Mouse (Mus musculus): ENCODE results near the gene Wdr27. TPM values are rescaled to one million over a fixed set of nuclear protein-coding genes. Genes with fewer than 3 reads are reported as not detected.
"Not testable (repeated sequence)": the region's sequence is repeated elsewhere in the genome, so short reads cannot be mapped to it uniquely, and the experiment has no call there.

Gene Wdr27
- 6.4 and 6.7 TPM in 2 replicates for polyA plus RNA-seq (2015; fragmentation: Nextera tagmentation; extraction: Ambion mirVana)

- peaks cover 13% of the 10 kb centered on the region for H3K4me1 ChIP-seq (ENCODE audit: insufficient read depth, low read length)
- peak within 1 kb of the TSS; percentile 85 for H3K27ac ChIP-seq (ENCODE audit: low read length)
- no peaks in the 10 kb centered on the region for H3K9me3 ChIP-seq (ENCODE audit: low read length)
- peaks cover 11% of the 10 kb centered on the region; the same call in 1 of the 2 replicates for H3K36me3 ChIP-seq (ENCODE audit: insufficient read depth, low read length)
- peak within 1 kb of the TSS; percentile 87 for H3K4me2 ChIP-seq (replicated peaks; ENCODE audit: low read depth, low read length)
- peak; percentile 99 for ATAC-seq (ENCODE audit: low FRiP score, low TSS enrichment)
- H3K4me3 ChIP-seq (ENCODE audit: low read length): peak within 1 kb of the TSS; percentile 87
- under 1% methylated on average over 54 of the region's 54 CpGs for WGBS
- peak within 1 kb of the TSS; percentile 85 for H3K9ac ChIP-seq (replicated peaks; ENCODE audit: low read length)
- H3K27me3 ChIP-seq (ENCODE audit: insufficient read depth, low read length): no peaks in the 10 kb centered on the region
These were observed at the start of gene Wdr27, which contains the start of gene 1600012H06Rik for GRCm38 (mm10) chr17:14943009-14943728. Wdr27 (minus strand) TSS chr17:14943158. 1600012H06Rik (plus strand) TSS chr17:14943184.

- peak; percentile 80 for ATAC-seq (ENCODE audit: low FRiP score, low TSS enrichment)
- H3K27ac ChIP-seq (ENCODE audit: low read length); H3K4me3 ChIP-seq (ENCODE audit: low read length); H3K27me3 ChIP-seq (ENCODE audit: insufficient read depth, low read length); H3K4me2 ChIP-seq (replicated peaks; ENCODE audit: low read depth, low read length); H3K9me3 ChIP-seq (ENCODE audit: low read length); H3K4me1 ChIP-seq (ENCODE audit: insufficient read depth, low read length); H3K36me3 ChIP-seq (ENCODE audit: insufficient read depth, low read length); H3K9ac ChIP-seq (replicated peaks; ENCODE audit: low read length): not testable (repeated sequence)
- no CpG with 5 or more reads among the region's 98 CpGs for WGBS
These were observed 49.7 kb upstream of the Wdr27 start for GRCm38 (mm10) chr17:14992522-14993138.

GRCm38 (mm10) chr17:14990116-14990702 lies 47.3 kb upstream of the Wdr27 start:
- H3K36me3 ChIP-seq (ENCODE audit: insufficient read depth, low read length); H3K27ac ChIP-seq (ENCODE audit: low read length); H3K27me3 ChIP-seq (ENCODE audit: insufficient read depth, low read length); H3K9me3 ChIP-seq (ENCODE audit: low read length); H3K4me1 ChIP-seq (ENCODE audit: insufficient read depth, low read length); H3K4me3 ChIP-seq (ENCODE audit: low read length); H3K9ac ChIP-seq (replicated peaks; ENCODE audit: low read length); H3K4me2 ChIP-seq (replicated peaks; ENCODE audit: low read depth, low read length); ATAC-seq (ENCODE audit: low FRiP score, low TSS enrichment): not testable (repeated sequence)
- 94% methylated on average over 4 of the region's 5 CpGs for WGBS

GRCm38 (mm10) chr17:14978362-14979038 lies 35.5 kb upstream of the Wdr27 start, which contains the start of the genes 9030025P20Rik and Gm3417:
9030025P20Rik (plus strand) TSS chr17:14978468.
Gm3417 (minus strand) TSS chr17:14978790.
- not testable (repeated sequence) for H3K9me3 ChIP-seq (ENCODE audit: low read length); H3K36me3 ChIP-seq (ENCODE audit: insufficient read depth, low read length); H3K27me3 ChIP-seq (ENCODE audit: insufficient read depth, low read length); H3K27ac ChIP-seq (ENCODE audit: low read length); H3K9ac ChIP-seq (replicated peaks; ENCODE audit: low read length); H3K4me1 ChIP-seq (ENCODE audit: insufficient read depth, low read length); H3K4me3 ChIP-seq (ENCODE audit: low read length)
- peak; percentile 98 for ATAC-seq (ENCODE audit: low FRiP score, low TSS enrichment)
- no CpG with 5 or more reads among the region's 60 CpGs for WGBS
- 0 out of 2 replicates have a peak within 1 kb of the TSS, but pooled peaks have one; percentile 27 for H3K4me2 ChIP-seq (replicated peaks; ENCODE audit: low read depth, low read length)

GRCm38 (mm10) chr17:14977718-14978361 lies 34.9 kb upstream of the Wdr27 start:
- H3K27me3 ChIP-seq (ENCODE audit: insufficient read depth, low read length); H3K36me3 ChIP-seq (ENCODE audit: insufficient read depth, low read length); H3K9me3 ChIP-seq (ENCODE audit: low read length); ATAC-seq (ENCODE audit: low FRiP score, low TSS enrichment); H3K4me1 ChIP-seq (ENCODE audit: insufficient read depth, low read length); H3K4me3 ChIP-seq (ENCODE audit: low read length); H3K9ac ChIP-seq (replicated peaks; ENCODE audit: low read length); H3K27ac ChIP-seq (ENCODE audit: low read length): not testable (repeated sequence)
- H3K4me2 ChIP-seq (replicated peaks; ENCODE audit: low read depth, low read length): 0 out of 2 replicates have a peak overlapping the region, but pooled peaks have one; percentile 27
- 2% methylated on average over 4 of the region's 7 CpGs for WGBS

- ATAC-seq (ENCODE audit: low FRiP score, low TSS enrichment); H3K27ac ChIP-seq (ENCODE audit: low read length); H3K4me1 ChIP-seq (ENCODE audit: insufficient read depth, low read length); H3K9ac ChIP-seq (replicated peaks; ENCODE audit: low read length); H3K27me3 ChIP-seq (ENCODE audit: insufficient read depth, low read length); H3K4me3 ChIP-seq (ENCODE audit: low read length); H3K36me3 ChIP-seq (ENCODE audit: insufficient read depth, low read length); H3K4me2 ChIP-seq (replicated peaks; ENCODE audit: low read depth, low read length); H3K9me3 ChIP-seq (ENCODE audit: low read length): not testable (repeated sequence)
- WGBS: no CpG with 5 or more reads among the region's 6 CpGs
These were observed 25.5 kb upstream of the Wdr27 start for GRCm38 (mm10) chr17:14968373-14968913.

- not testable (repeated sequence) for H3K4me3 ChIP-seq (ENCODE audit: low read length); H3K9me3 ChIP-seq (ENCODE audit: low read length); H3K9ac ChIP-seq (replicated peaks; ENCODE audit: low read length); H3K4me2 ChIP-seq (replicated peaks; ENCODE audit: low read depth, low read length); H3K36me3 ChIP-seq (ENCODE audit: insufficient read depth, low read length); H3K27ac ChIP-seq (ENCODE audit: low read length); H3K4me1 ChIP-seq (ENCODE audit: insufficient read depth, low read length); H3K27me3 ChIP-seq (ENCODE audit: insufficient read depth, low read length)
- peak; percentile 92 for ATAC-seq (ENCODE audit: low FRiP score, low TSS enrichment)
- no CpG with 5 or more reads among the region's 44 CpGs for WGBS
These were observed 18.7 kb upstream of the Wdr27 start for GRCm38 (mm10) chr17:14961557-14962154.

- H3K4me1 ChIP-seq (ENCODE audit: insufficient read depth, low read length); H3K9me3 ChIP-seq (ENCODE audit: low read length); H3K36me3 ChIP-seq (ENCODE audit: insufficient read depth, low read length); H3K27me3 ChIP-seq (ENCODE audit: insufficient read depth, low read length); H3K27ac ChIP-seq (ENCODE audit: low read length): not testable (repeated sequence)
- Histone ChIP-seq H3K9ac (replicated peaks; ENCODE audit: low read length) (peak within 1 kb of the TSS; percentile 83), H3K4me3 (ENCODE audit: low read length) (peak within 1 kb of the TSS; percentile 77), H3K4me2 (replicated peaks; ENCODE audit: low read depth, low read length) (peak within 1 kb of the TSS; percentile 92)
- ATAC-seq (ENCODE audit: low FRiP score, low TSS enrichment): peak; percentile 87
- 0% methylated on average over 21 of the region's 100 CpGs for WGBS
These were observed 18.1 kb upstream of the Wdr27 start, which contains the start of gene Phf10 for GRCm38 (mm10) chr17:14960951-14961556. Phf10 (minus strand) TSS chr17:14961273.

All from kidney, embryonic 16.5 days (tissue).